Mouse (Mus musculus) heart, embryonic 14.5 days (tissue): Measurements from ENCODE around the gene Tnrc18. TPM values are rescaled to one million over a fixed set of nuclear protein-coding genes. Genes with fewer than 3 reads are reported as not detected.

Experiments
- polyA plus RNA-seq: library from polyadenylated mRNA; unstranded; fragments of >200 nt; fragmentation: Nextera tagmentation; extraction: Ambion mirVana; gene quantifications from 2 replicates; pipeline ENCODE4 v1.2.1, GENCODE M21; 2014

The Tnrc18 gene
- polyA plus RNA-seq, 1 experiment from 2014 or later: 31.0 TPM

Other genes with a start within 250 kb of the Tnrc18 start
- 0.38 TPM in 1 of 2 replicates, not detected in the other for gene Mmd2, start 208.9 kb downstream of the Tnrc18 start, polyA plus RNA-seq
- 28.7 and 31.8 TPM in 2 replicates for gene Wipi2, start 190.0 kb downstream of the Tnrc18 start, polyA plus RNA-seq
- 1.0 and 1.7 TPM in 2 replicates for gene Slc29a4, start 125.2 kb downstream of the Tnrc18 start, polyA plus RNA-seq
- 5.5 and 7.2 TPM in 2 replicates for gene Fbxl18, start 77.8 kb upstream of the Tnrc18 start, polyA plus RNA-seq
- 5,159 and 5,554 TPM in 2 replicates for gene Actb, start 89.1 kb upstream of the Tnrc18 start, polyA plus RNA-seq
- gene Fscn1, start 142.7 kb upstream of the Tnrc18 start, polyA plus RNA-seq: 120 and 124 TPM in 2 replicates